Mouse (Mus musculus) spleen, adult 2 months (tissue): Measurements from ENCODE around the gene Zfp872.
A peak's percentile ranks its signal among the peaks of the same experiment; 100 is the strongest.

Experiments
- CTCF ChIP-seq: fragments of 200-500 bp; IDR thresholded peaks from 2 replicates; pipeline ENCODE4 v1.5.1; 2011; ENCODE audit warnings: mild to moderate bottlenecking, inconsistent platforms; ENCODE audit not compliant: insufficient read depth, insufficient read length, insufficient replicate concordance; ENCODE audit errors: extremely low read depth
- POLR2A ChIP-seq: fragments of 200-500 bp; IDR thresholded peaks from 2 replicates; pipeline ENCODE4 v1.6.1; 2011; ENCODE audit warnings: low read depth, low read length, inconsistent platforms

- TF ChIP-seq CTCF (peak; percentile 2; the same call in 1 of the 2 replicates), POLR2A (peak; percentile 58)
These were observed 31.2 kb upstream of the Zfp872 start, which contains the start of gene Pigyl for GRCm38 (mm10) chr9:22156497-22157245.
